Comparison of ENCODE assay signal across 8 mouse cellular contexts in the genomic region with DNA sequence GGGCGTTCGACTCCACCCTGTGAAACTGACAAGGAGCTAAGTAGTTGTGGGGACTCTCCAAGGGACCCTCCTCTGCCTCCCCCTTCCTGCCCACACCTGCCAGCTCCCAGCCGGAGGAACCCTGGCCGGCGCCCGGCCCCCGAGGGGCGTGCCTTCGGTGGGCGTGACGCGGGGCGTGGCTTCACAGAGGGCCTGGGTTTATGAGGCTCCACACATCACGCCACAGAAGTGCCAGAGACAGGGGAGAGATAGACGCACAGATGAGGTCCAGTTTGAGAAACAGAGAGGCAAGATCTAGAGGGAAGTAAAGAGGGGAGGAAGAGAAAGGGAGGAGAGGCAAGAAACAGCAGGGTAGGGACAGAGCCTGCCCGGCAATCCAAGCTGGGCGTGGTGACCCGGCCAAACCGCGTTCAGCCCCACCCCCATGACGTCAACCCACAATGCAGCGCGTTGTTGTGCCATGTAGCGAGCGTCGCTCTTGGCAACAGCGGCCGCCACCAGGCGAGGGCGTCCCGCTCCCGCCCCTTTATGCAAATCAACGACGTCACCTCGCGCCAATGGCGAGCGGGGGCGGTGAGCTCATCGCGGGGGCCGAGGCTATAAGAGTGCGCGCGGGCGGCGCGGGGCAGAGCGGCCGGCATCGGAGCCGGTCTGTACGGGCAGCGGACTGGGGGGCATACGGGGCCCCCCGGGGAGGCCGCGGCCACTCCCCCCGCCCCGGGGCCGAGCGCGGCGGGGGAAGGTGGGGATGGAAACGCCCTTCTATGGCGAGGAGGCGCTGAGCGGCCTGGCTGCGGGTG. TPM values are rescaled to one million over a fixed set of nuclear protein-coding genes. Genes with fewer than 3 reads are reported as not detected.
A peak's percentile ranks its signal among the peaks of the same experiment; 100 is the strongest.
DNase-seq lines count a peak whose midpoint lies in the region; ATAC-seq and TF ChIP-seq lines count a peak whose summit lies in the region.

Jund (plus strand) TSS at position 640 of the 800 bp plus-strand sequence.

- peaks cover 31% of the 10 kb centered on the region for H3K27me3 ChIP-seq in hindbrain, embryonic 10.5 days (ENCODE audit: insufficient read depth, poor library complexity, severe bottlenecking)
- H3K27me3 ChIP-seq in lung, postnatal 0 days (replicated peaks; ENCODE audit: insufficient read depth, low read length), result no peaks in the 10 kb centered on the region

- ATAC-seq in frontal cortex, adult (ENCODE audit: low TSS enrichment), result peak; percentile 70
- peak; percentile 87 for ATAC-seq in lung, postnatal 0 days

- peak within 1 kb of the TSS; percentile 64 for H3K4me2 ChIP-seq in lung, postnatal 0 days (replicated peaks; ENCODE audit: low read depth, low read length)

- peaks cover 22% of the 10 kb centered on the region for H3K36me3 ChIP-seq in hindbrain, embryonic 10.5 days
- H3K36me3 ChIP-seq in lung, postnatal 0 days (ENCODE audit: insufficient read depth, low read length), result 0 out of 2 replicates have a peak, but pooled peaks cover 7% of the 10 kb centered on the region

- under 1% methylated on average over 69 of the region's 69 CpGs for WGBS in hindbrain, embryonic 10.5 days
- under 1% methylated on average over 52 of the region's 69 CpGs for WGBS in lung, postnatal 0 days

- peak within 1 kb of the TSS; percentile 99 for H3K4me3 ChIP-seq in hindbrain, embryonic 10.5 days
- peak within 1 kb of the TSS; percentile 98 for H3K4me3 ChIP-seq in lung, postnatal 0 days (ENCODE audit: low read depth, low read length)

- peak; percentile 47 for TF ChIP-seq CTCF in lung, postnatal 0 days (IDR thresholded peaks at IDR 0.05)

- DNase-seq in MEL-GATA-1-ER (ENCODE audit: extremely low read depth, low read depth), result peak; percentile 87
- peak; percentile 99 for DNase-seq in cerebellum, adult 8-10 months
- DNase-seq in hindbrain, embryonic 10.5 days (ENCODE audit: low spot score), result peak; percentile 99
- DNase-seq in layer of hippocampus, adult 9-11 months, result peak; percentile 99
- peak; percentile 99 for DNase-seq in lung, postnatal 0 days (ENCODE audit: low spot score)
- DNase-seq in ovary, postnatal 14 days (ENCODE audit: low spot score), result peak; percentile 99
- DNase-seq in thymus, postnatal 14 days, result peak; percentile 100

- no peaks in the 10 kb centered on the region for H3K9me3 ChIP-seq in hindbrain, embryonic 10.5 days
- no peaks in the 10 kb centered on the region for H3K9me3 ChIP-seq in lung, postnatal 0 days (ENCODE audit: low read length)

- H3K9ac ChIP-seq in lung, postnatal 0 days (replicated peaks; ENCODE audit: low read depth), result peak within 1 kb of the TSS; percentile 99

- H3K4me1 ChIP-seq in hindbrain, embryonic 10.5 days (replicated peaks), result peaks cover 69% of the 10 kb centered on the region
- H3K4me1 ChIP-seq in lung, postnatal 0 days (ENCODE audit: insufficient read depth, low read depth, low read length), result peaks cover 32% of the 10 kb centered on the region

- TF ChIP-seq EP300 in lung, postnatal 0 days (IDR thresholded peaks at IDR 0.05), result peak; percentile 78

- H3K27ac ChIP-seq in hindbrain, embryonic 10.5 days, result peak within 1 kb of the TSS; percentile 98
- peak within 1 kb of the TSS; percentile 99 for H3K27ac ChIP-seq in lung, postnatal 0 days (ENCODE audit: low read length)

RNA-seq across cellular contexts. Expression of gene Jund, which starts in this region (rescaled TPM):
- polyA plus RNA-seq in hindbrain, embryonic 10.5 days (2016; fragmentation: Nextera tagmentation; extraction: Ambion mirVana), result 64.6 and 128 TPM in 2 replicates
- 107 and 109 TPM in 2 replicates for polyA plus RNA-seq in lung, postnatal 0 days (2015; fragmentation: Nextera tagmentation; extraction: Ambion mirVana)

Comparison
In these comparisons a context has a peak if more than half of its experiments do, and no peak if none do; other contexts are left out.
1. Peak in every context shown above with its lines: DNase-seq, ATAC-seq, H3K4me3 ChIP-seq and H3K27ac ChIP-seq.